Mouse (Mus musculus) B cell, adult (primary cell): ENCODE data around the gene Uba3. TPM values are rescaled to one million over a fixed set of nuclear protein-coding genes. Genes with fewer than 3 reads are reported as not detected.

Experiments
- total RNA-seq: library from RNA; stranded (reverse); gene quantifications from 4 replicates; pipeline ENCODE4 v1.2.4, GENCODE M21; 2023; ENCODE audit not compliant: inconsistent age

Uba3 gene
- 50.7 to 61.3 TPM (median 55.6 TPM) in 4 replicates for total RNA-seq

DNA sequence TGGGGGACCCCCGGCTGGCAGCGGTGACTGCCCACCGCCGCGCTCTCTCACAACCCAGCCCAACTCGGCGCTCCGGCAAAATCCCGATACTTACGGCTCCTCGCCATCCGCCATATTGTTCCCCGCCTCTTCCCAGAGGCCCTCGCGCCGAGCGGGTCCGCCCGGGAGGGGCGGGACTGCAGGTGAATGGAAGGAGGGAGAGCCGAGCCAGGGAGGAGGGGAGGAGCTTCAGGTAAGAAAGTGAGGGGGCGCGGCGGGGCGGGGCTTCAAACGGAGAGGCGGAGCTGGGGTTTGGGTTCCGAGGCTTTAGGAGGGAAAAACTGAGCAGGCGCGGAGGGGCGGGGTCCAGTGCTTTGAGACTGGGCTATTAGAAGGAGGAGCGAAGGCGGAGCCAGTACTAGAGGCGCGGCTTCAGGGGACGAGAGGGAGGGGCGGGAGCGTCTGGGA lies at the start of gene Uba3:
Gene Uba3 (minus strand): TSS at position 209 of the 447 bp plus-strand sequence.

DNA sequence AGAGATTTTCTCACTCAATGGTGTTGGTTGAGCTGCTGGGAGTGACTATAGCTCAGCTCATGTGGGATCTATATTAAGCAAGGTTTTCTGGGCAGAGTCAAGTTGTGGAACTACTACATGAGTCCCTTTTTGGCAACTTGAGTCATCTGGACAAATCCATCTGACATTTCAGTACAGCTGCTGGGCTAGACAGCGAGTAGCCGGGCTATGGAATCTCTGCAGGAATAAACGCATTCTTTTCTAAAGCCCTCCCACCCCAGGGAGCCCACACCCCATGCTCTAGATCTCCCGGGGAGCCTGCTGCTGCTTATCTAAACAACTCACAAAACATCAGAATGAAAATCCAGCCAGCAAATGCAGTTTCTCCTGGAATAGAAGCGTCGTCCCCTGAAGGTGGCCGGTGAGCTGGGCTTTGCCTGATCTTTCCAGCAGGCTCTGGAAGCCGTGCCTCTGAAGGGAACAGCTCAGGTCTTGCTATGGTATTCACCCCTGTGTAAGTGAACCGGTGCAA lies 47.3 kb upstream of the Uba3 start, which contains the start of gene Lmod3:
Gene Lmod3 (minus strand): TSS at position 49 of the 511 bp plus-strand sequence.

DNA sequence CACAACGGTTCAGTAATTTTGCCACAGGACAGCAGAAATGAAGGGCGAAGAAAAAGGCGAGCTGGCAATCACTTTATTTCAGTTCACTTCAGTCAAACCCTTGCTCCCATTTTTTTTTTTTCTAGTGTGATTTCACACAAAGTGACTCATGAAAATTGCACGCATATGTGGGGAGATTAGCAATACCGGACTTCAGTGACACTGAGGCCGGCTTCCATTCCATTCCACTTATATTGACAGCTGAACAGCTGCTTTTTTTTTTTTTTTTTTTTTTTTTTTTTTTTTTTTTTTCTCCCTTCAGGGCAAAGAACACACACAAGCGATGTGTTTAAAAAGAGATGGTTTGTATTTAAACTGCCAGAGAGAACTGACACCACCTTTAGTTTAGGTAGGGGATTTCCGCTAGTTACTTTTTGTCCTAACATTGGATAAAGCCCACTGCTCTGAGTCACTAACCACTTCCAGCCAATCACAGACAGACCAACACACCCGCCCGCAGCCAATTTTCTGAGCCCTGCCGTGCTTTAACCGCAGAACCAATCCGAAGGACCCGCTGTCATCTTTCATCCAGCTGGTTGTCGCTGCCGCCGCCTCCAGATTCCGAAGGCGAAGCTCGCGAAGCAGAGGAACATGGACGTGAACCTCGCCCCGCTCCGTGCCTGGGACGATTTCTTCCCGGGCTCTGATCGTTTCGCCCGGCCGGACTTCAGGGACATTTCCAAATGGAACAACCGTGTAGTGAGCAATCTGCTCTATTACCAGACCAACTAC lies 4.9 kb upstream of the Uba3 start, which contains the start of gene Arl6ip5:
Gene Arl6ip5 (plus strand): TSS at position 499 of the 771 bp plus-strand sequence.

DNA sequence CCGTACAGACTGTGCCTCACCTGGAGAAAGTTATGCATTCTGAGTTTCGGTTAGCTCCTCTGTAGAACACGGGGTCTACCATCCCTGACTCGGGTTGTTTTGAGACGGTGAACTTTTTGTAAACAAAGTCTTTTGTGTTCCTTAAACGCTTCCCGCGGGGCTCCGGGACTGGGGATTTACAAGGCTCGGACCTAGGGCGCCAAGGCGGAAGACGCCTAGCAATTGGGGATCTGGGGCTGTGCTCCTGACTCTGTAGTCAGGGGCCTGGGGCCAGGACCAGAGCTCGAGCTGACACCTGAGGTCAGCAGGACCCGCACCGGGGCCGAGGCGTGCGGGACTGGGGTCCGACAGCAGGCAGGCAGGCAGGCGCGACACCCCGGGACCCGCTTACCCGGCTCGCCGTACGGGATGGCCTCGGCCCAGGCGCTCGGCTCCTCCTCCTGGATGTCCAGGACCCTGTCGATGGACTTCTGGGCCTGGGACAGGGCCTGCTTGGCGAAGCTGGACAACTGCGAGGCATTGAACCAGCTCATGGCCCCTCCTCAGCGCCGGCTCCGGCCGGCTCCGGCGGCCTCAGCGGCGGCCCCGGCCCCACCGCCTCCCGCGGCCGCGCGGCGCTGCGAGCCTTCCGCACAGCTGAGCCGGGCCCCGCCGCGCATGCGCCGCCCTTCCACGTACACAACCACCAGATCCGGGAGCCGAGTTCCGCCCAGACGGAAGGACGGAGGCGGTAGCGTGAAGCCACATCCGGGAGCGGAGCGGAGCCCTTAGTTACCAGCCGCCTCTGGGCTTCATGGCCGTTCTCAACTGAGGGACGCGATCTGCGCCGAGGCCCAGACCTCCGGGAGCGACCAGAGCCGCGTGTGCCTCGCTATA lies 26.7 kb downstream of the Uba3 start, which contains the start of gene Tmf1:
Gene Tmf1 (minus strand): TSS at position 632 of the 876 bp plus-strand sequence.

DNA sequence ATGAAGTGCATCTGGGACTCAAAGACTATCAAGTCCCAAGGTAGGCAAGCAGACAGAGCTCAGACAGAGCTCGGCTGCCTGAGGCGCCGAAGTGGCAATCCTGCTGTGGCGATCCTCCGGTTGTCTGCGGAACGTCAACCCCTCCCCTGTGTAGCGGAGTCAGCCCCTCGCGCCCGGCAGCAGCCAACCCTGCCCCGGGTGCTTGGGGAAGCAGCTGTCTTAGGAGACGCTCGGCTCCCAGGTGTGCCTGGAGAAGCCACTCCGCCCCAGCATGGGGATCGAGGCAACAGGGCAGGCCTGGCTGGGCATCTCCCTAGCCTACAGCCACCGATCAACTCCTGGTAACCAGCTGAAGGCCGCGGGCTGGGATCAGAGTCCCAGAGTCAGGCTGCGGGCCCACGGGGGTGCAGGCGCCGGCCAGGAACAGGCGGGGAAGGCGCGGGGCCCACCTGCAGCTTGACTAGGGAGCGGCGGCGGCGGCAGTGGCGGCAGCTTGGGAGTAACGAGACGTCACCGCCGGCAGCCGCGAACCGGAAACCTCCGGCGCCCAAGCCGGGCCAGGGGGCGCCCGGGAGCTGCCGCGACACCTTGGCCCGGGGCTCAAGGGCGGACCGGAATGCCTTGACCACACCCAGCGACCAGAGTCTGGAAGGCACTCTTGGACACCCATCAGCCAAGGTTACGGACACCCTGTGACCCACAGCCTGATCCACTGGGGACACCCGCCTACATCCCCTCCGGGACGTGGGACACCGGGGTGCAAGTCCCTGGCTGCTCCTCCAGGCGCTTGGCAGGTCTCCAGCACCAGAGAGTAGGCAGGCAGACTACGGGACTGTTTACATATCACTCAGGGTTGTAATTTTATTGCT lies 56.8 kb downstream of the Uba3 start, which contains the start of gene Eogt:
Gene Eogt (minus strand): TSS at position 800 of the 869 bp plus-strand sequence.

Other genes starting within 250 kb of the Uba3 start
- not detected in 4 replicates for gene Fam19a4, start 145.2 kb downstream of the Uba3 start, total RNA-seq
- 10.5 to 16.6 TPM (median 14.0 TPM) in 4 replicates for gene Eogt, start 56.5 kb downstream of the Uba3 start, total RNA-seq
- gene Tmf1, start 26.5 kb downstream of the Uba3 start, total RNA-seq, result 90.9 to 96.1 TPM (median 92.3 TPM) in 4 replicates
- gene Arl6ip5, start 5.0 kb upstream of the Uba3 start, total RNA-seq, result 64.5 to 70.6 TPM (median 67.6 TPM) in 4 replicates
- not detected in 4 replicates for gene Lmod3, start 47.1 kb upstream of the Uba3 start, total RNA-seq